Mouse (Mus musculus) myocyte (in vitro differentiated cells): Measurements from ENCODE around the gene Rad51b. TPM values are rescaled to one million over a fixed set of nuclear protein-coding genes. Genes with fewer than 3 reads are reported as not detected.

ENCODE experiments used
- H3K27me3 ChIP-seq: one replicate; pipeline ENCODE4 v1.6.1; 2011; ENCODE audit not compliant: control insufficient read depth, insufficient read depth, insufficient read length
- H3K36me3 ChIP-seq: one replicate; pipeline ENCODE4 v1.6.1; 2011; ENCODE audit not compliant: control insufficient read depth, insufficient read depth
- H3K4me2 ChIP-seq: one replicate; pipeline ENCODE4 v1.6.1; 2011; ENCODE audit warnings: low read depth, control low read depth
- H3K4me3 ChIP-seq: one replicate; pipeline ENCODE4 v1.5.1; 2011; ENCODE audit warnings: mild to moderate bottlenecking, control low read depth, moderate library complexity
- H3K79me2 ChIP-seq: one replicate; pipeline ENCODE4 v1.6.1; 2011; ENCODE audit not compliant: control insufficient read depth, insufficient read depth
- H3ac ChIP-seq: one replicate; pipeline ENCODE4 v1.6.1; 2011; ENCODE audit not compliant: control insufficient read depth, insufficient read length
- CEBPB ChIP-seq: IDR thresholded peaks from 2 replicates; pipeline ENCODE4 v1.6.1; 2011; ENCODE audit warnings: mild to moderate bottlenecking, moderate library complexity; ENCODE audit not compliant: poor library complexity, insufficient read depth, severe bottlenecking
- E2F4 ChIP-seq: IDR thresholded peaks from one replicate; pipeline ENCODE4 v1.6.1; 2011; ENCODE audit warnings: mild to moderate bottlenecking, control low read depth, moderate library complexity; ENCODE audit not compliant: insufficient read depth
- MAX ChIP-seq: IDR thresholded peaks from one replicate; pipeline ENCODE4 v1.6.1; 2011; ENCODE audit warnings: low read depth, mild to moderate bottlenecking, control low read depth
- MYOD1 ChIP-seq, 3 experiments: IDR thresholded peaks; one replicate each; pipeline ENCODE4 v1.6.1; 2011; ENCODE audit warnings: control low read depth in 2 of 3, low read depth in 2 of 3, mild to moderate bottlenecking in 2 of 3, moderate library complexity in 1 of 3; ENCODE audit not compliant: insufficient read length in 2 of 3, control insufficient read depth in 1 of 3
- MYOG ChIP-seq, 3 experiments: IDR thresholded peaks; one replicate each; pipeline ENCODE4 v1.6.1; 2011; ENCODE audit warnings: control low read depth in 2 of 3, low read depth in 2 of 3, mild to moderate bottlenecking in 2 of 3; ENCODE audit not compliant: insufficient read length in 2 of 3, control insufficient read depth in 1 of 3, insufficient read depth in 1 of 3
- POLR2A ChIP-seq: IDR thresholded peaks from one replicate; pipeline ENCODE4 v1.6.1; 2011; ENCODE audit warnings: low read depth, mild to moderate bottlenecking, control low read depth, moderate library complexity; ENCODE audit not compliant: insufficient read length
- POLR2AphosphoS2 ChIP-seq: IDR thresholded peaks from one replicate; pipeline ENCODE4 v1.6.1; 2011; ENCODE audit warnings: low read depth, control low read depth; ENCODE audit not compliant: insufficient read length
- REST ChIP-seq: IDR thresholded peaks from one replicate; pipeline ENCODE4 v1.6.1; 2011; ENCODE audit warnings: mild to moderate bottlenecking, control low read depth, moderate library complexity; ENCODE audit not compliant: insufficient read depth, insufficient read length
- SRF ChIP-seq: IDR thresholded peaks from one replicate; pipeline ENCODE4 v1.6.1; 2011; ENCODE audit warnings: low read depth; ENCODE audit not compliant: control insufficient read depth, insufficient read length
- TCF12 ChIP-seq: IDR thresholded peaks from one replicate; pipeline ENCODE4 v1.6.1; 2011; ENCODE audit warnings: mild to moderate bottlenecking, control low read depth; ENCODE audit not compliant: poor library complexity, insufficient read depth, severe bottlenecking
- TCF3 ChIP-seq: IDR thresholded peaks from one replicate; pipeline ENCODE4 v1.6.1; 2011; ENCODE audit warnings: low read depth, control low read depth; ENCODE audit not compliant: insufficient read length
- USF1 ChIP-seq: IDR thresholded peaks from one replicate; pipeline ENCODE4 v1.6.1; 2011; ENCODE audit warnings: low read depth, mild to moderate bottlenecking, control low read depth, moderate library complexity
- polyA plus RNA-seq: library from polyadenylated mRNA; unstranded; fragments of >200 nt; fragmentation: generic; extraction: Trizol; gene quantifications from one replicate; pipeline ENCODE4 v1.2.1, GENCODE M21; 2012; ENCODE audit warnings: missing spikeins

Rad51b gene
- polyA plus RNA-seq, 1 experiment, result 1.8 TPM

DNA sequence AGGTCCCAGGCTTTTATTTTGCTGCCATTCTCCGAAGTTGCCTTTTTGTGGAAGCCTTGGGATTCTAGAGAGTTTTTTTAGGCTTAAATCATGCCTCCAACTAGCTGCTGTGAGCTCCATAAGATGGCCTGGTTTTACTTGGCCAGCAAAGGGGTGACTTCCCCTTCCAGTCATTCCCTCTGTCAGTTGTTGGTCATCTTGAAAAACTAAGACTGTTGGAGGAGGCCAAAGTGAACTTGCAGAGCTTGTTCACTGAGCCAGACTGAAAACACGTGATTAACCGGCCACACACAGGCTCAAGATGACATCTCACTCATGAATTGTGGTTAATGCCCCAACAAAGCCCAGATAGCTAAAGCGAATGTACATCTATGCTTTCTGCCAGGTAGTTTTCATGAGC is 438.8 kb downstream of the Rad51b start:
- Histone ChIP-seq H3K36me3 (no peaks in the 10 kb centered on the region), H3K79me2 (no peaks in the 10 kb centered on the region), H3K4me2 (no peak overlapping the region), H3ac (no peak overlapping the region), H3K4me3 (no peak overlapping the region), H3K27me3 (no peaks in the 10 kb centered on the region)
- TF ChIP-seq USF1 (no peak), MAX (no peak), POLR2A (no peak), E2F4 (no peak), SRF (no peak), TCF12 (no peak)

DNA sequence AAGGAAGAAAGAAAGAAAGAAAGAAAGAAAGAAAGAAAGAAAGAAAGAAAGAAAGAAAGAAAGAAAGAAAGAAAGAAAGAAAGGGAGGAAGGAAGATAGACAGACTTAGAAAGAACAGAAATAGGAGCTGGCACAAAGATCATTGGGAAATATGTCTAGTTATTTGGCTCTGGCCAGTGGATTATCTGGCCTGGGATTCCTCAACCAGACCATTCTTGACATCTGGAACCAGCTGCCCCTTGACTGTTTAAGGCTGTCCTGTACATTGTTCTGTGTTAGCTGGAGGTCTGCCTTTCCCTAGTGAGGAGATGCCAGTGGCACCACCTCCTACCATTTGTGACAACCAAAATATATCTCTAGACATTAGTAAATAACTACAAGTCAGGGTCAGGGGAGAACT is 441.6 kb downstream of the Rad51b start:
- no peak overlapping the region for H3ac ChIP-seq
- no peaks in the 10 kb centered on the region for H3K36me3 ChIP-seq
- H3K27me3 ChIP-seq, result no peaks in the 10 kb centered on the region
- H3K4me2 ChIP-seq, result no peak overlapping the region
- H3K79me2 ChIP-seq, result no peaks in the 10 kb centered on the region
- TF ChIP-seq POLR2AphosphoS2 (no peak), TCF3 (no peak), USF1 (no peak), REST (no peak), MAX (no peak), SRF (no peak), CEBPB (no peak), E2F4 (no peak)
- H3K4me3 ChIP-seq, result no peak overlapping the region

- no peaks in the 10 kb centered on the region for H3K27me3 ChIP-seq
Measured at GRCm38 (mm10) chr12:79739918-79740639, 443.0 kb downstream of the Rad51b start.

DNA sequence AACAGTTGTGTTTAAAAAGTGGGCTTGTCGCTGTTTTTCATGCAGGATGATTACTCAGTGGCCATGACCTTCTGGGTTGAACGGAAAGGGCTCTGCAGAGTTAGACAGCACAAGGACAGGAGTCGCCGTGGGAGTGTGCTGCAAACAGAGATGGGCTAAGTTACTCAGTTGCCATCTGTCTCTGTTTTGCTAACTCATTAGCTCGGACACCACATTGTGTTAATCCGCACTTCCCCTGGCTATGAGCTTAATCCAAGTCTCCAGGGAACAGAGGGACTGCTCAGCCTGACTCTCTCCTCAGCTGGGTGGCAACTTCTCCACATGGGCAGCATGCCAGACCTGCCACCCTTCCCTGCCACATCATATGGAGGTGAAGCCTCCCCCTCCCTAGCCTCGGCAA is 445.1 kb downstream of the Rad51b start:
- H3K4me3 ChIP-seq, result no peak overlapping the region
- H3ac ChIP-seq, result no peak overlapping the region
- TF ChIP-seq MYOD1 (IDR thresholded peaks at IDR 0.05; ENCODE audit: control insufficient read depth in 1 of 3, insufficient read length in 2 of 3, low read depth in 2 of 3) (peak in 1 of 3 experiments; percentile 16), TCF3 (no peak)
- no peaks in the 10 kb centered on the region for H3K36me3 ChIP-seq
- no peaks in the 10 kb centered on the region for H3K27me3 ChIP-seq
- no peak overlapping the region for H3K4me2 ChIP-seq
- no peaks in the 10 kb centered on the region for H3K79me2 ChIP-seq

More at GRCm38 (mm10) chr12:79739918-79740639, 443.0 kb downstream of the Rad51b start:
- TF ChIP-seq POLR2AphosphoS2 (no peak), TCF12 (no peak), CEBPB (no peak), E2F4 (no peak)
- Histone ChIP-seq H3K79me2 (no peaks in the 10 kb centered on the region), H3K4me3 (no peak overlapping the region), H3ac (no peak overlapping the region), H3K4me2 (no peak overlapping the region), H3K36me3 (no peaks in the 10 kb centered on the region)

- H3ac ChIP-seq, result no peak overlapping the region
- H3K79me2 ChIP-seq, result no peaks in the 10 kb centered on the region
- H3K36me3 ChIP-seq, result no peaks in the 10 kb centered on the region
- no peak overlapping the region for H3K4me2 ChIP-seq
- no peaks in the 10 kb centered on the region for H3K27me3 ChIP-seq
- H3K4me3 ChIP-seq, result no peak overlapping the region
- no peak for TF ChIP-seq REST
- TF ChIP-seq E2F4, result no peak
- no peak for TF ChIP-seq TCF3
- TF ChIP-seq USF1, result no peak
- no peak for TF ChIP-seq CEBPB
- no peak for TF ChIP-seq MYOG (IDR thresholded peaks at IDR 0.05; ENCODE audit: control insufficient read depth in 1 of 3, insufficient read depth in 1 of 3, insufficient read length in 2 of 3, low read depth in 2 of 3)
- TF ChIP-seq POLR2A, result no peak
- no peak for TF ChIP-seq SRF
- TF ChIP-seq MAX, result no peak
- TF ChIP-seq POLR2AphosphoS2, result no peak
Measured at GRCm38 (mm10) chr12:79744131-79744530, 447.0 kb downstream of the Rad51b start.

DNA sequence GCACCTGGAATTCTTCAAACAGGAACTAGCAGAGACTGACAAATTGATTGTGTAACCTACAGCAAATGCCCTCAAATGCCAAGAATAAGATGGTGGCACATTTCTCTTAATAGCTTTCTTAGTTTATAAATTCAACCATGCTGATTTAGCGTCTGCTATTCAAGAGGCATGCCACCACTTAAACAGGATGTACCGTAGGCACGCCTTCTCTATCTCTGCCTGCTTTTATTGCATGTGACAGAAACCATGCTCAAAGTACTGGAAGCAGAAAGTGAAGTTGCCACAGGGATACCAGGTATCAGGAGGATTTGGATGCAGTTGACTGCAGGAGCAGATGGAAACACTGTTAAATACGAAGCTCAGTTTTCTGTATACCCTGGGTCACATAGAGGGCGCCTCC is 448.1 kb downstream of the Rad51b start:
- H3K4me2 ChIP-seq, result no peak overlapping the region
- no peak overlapping the region for H3K4me3 ChIP-seq
- TF ChIP-seq USF1, result no peak
- no peaks in the 10 kb centered on the region for H3K36me3 ChIP-seq
- no peak overlapping the region for H3ac ChIP-seq
- H3K79me2 ChIP-seq, result no peaks in the 10 kb centered on the region
- no peaks in the 10 kb centered on the region for H3K27me3 ChIP-seq
